Mouse (Mus musculus): Measurements from ENCODE around the gene Arhgap9. TPM values are rescaled to one million over a fixed set of nuclear protein-coding genes. Genes with fewer than 3 reads are reported as not detected.
"Not testable (repeated sequence)": the region's sequence is repeated elsewhere in the genome, so short reads cannot be mapped to it uniquely, and the experiment has no call there.

Arhgap9 gene
- polyA plus RNA-seq, 1 experiment: 11.2 TPM

GRCm38 (mm10) chr10:127310523-127311475, 11.0 kb upstream of the Arhgap9 start:
- Histone ChIP-seq H3K36me3 (ENCODE audit: control insufficient read depth, insufficient read depth, low read length) (peaks cover 25% of the 10 kb centered on the region), H3K27ac (ENCODE audit: insufficient read depth, low read depth, low read length) (peak overlapping the region; percentile 57; the same call in 1 of the 2 replicates), H3K27me3 (ENCODE audit: control insufficient read depth, insufficient read depth, low read length) (no peaks in the 10 kb centered on the region), H3K4me3 (ENCODE audit: low read depth, low read length) (peak overlapping the region; percentile 78), H3K4me1 (ENCODE audit: control insufficient read depth, insufficient read depth, insufficient read length, low read length) (no peaks in the 10 kb centered on the region)
- TF ChIP-seq CTCF (IDR thresholded peaks at IDR 0.05; ENCODE audit: extremely low read depth, insufficient read length, insufficient replicate concordance, low read depth, low read length) (no peak), POLR2A (IDR thresholded peaks at IDR 0.05; ENCODE audit: low read depth, low read length) (no peak)
- WGBS: 20% methylated on average over 23 of the region's 23 CpGs

- under 1% methylated on average over 65 of the region's 65 CpGs for WGBS
- TF ChIP-seq POLR2A (IDR thresholded peaks at IDR 0.05; ENCODE audit: low read depth, low read length) (peak; percentile 62; the same call in 1 of the 2 replicates), CTCF (IDR thresholded peaks at IDR 0.05; ENCODE audit: extremely low read depth, insufficient read length, insufficient replicate concordance, low read depth, low read length) (no peak)
- no peaks in the 10 kb centered on the region for H3K4me1 ChIP-seq (ENCODE audit: control insufficient read depth, insufficient read depth, insufficient read length, low read length)
- no peaks in the 10 kb centered on the region for H3K27me3 ChIP-seq (ENCODE audit: control insufficient read depth, insufficient read depth, low read length)
- H3K4me3 ChIP-seq (ENCODE audit: low read depth, low read length): peak within 1 kb of the TSS; percentile 78
- peak within 1 kb of the TSS; percentile 70 for H3K27ac ChIP-seq (ENCODE audit: insufficient read depth, low read depth, low read length)
- peaks cover 17% of the 10 kb centered on the region for H3K36me3 ChIP-seq (ENCODE audit: control insufficient read depth, insufficient read depth, low read length)
Measured at GRCm38 (mm10) chr10:127311476-127312355, 10.0 kb upstream of the Arhgap9 start, which contains the start of gene Mars. TSS of gene Mars (minus strand) at chr10:127311786.

DNA sequence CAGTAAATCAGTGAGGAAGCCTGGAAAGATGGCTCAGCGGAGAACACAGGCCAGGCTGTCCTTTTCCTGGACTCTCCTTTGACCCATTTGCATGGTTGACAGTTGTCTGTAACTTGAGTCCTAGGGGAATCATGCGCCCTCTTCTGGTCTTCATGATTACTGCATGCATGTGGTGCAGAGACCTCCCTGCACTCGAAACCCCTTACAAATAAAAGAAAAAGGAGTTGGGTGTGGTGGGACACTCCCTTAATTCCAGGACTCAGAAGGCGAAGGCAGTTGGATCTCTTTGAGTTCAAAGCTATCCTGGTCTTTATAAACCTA, 9.4 kb upstream of the Arhgap9 start:
- TF ChIP-seq POLR2A (IDR thresholded peaks at IDR 0.05; ENCODE audit: low read depth, low read length): no peak; the same call in 1 of the 2 replicates
- peak; percentile 74; the same call in 1 of the 2 replicates for TF ChIP-seq CTCF (IDR thresholded peaks at IDR 0.05; ENCODE audit: extremely low read depth, insufficient read length, insufficient replicate concordance, low read depth, low read length)
- no peaks in the 10 kb centered on the region for H3K27me3 ChIP-seq (ENCODE audit: control insufficient read depth, insufficient read depth, low read length)
- H3K27ac ChIP-seq (ENCODE audit: insufficient read depth, low read depth, low read length): peak overlapping the region; percentile 70
- H3K4me3 ChIP-seq (ENCODE audit: low read depth, low read length): peak overlapping the region; percentile 78
- peaks cover 14% of the 10 kb centered on the region for H3K36me3 ChIP-seq (ENCODE audit: control insufficient read depth, insufficient read depth, low read length)
- no peaks in the 10 kb centered on the region for H3K4me1 ChIP-seq (ENCODE audit: control insufficient read depth, insufficient read depth, insufficient read length, low read length)
- 0% methylated on average over 4 of the region's 4 CpGs for WGBS

GRCm38 (mm10) chr10:127312858-127313257, 8.9 kb upstream of the Arhgap9 start:
- Histone ChIP-seq H3K36me3 (ENCODE audit: control insufficient read depth, insufficient read depth, low read length) (peaks cover 10% of the 10 kb centered on the region), H3K27me3 (ENCODE audit: control insufficient read depth, insufficient read depth, low read length) (no peaks in the 10 kb centered on the region), H3K4me3 (ENCODE audit: low read depth, low read length) (no peak overlapping the region), H3K4me1 (ENCODE audit: control insufficient read depth, insufficient read depth, insufficient read length, low read length) (no peaks in the 10 kb centered on the region), H3K27ac (ENCODE audit: insufficient read depth, low read depth, low read length) (no peak overlapping the region)
- TF ChIP-seq CTCF (IDR thresholded peaks at IDR 0.05; ENCODE audit: extremely low read depth, insufficient read length, insufficient replicate concordance, low read depth, low read length): no peak
- no peak for TF ChIP-seq POLR2A (IDR thresholded peaks at IDR 0.05; ENCODE audit: low read depth, low read length)
- WGBS: 35% methylated on average over 4 of the region's 4 CpGs

DNA sequence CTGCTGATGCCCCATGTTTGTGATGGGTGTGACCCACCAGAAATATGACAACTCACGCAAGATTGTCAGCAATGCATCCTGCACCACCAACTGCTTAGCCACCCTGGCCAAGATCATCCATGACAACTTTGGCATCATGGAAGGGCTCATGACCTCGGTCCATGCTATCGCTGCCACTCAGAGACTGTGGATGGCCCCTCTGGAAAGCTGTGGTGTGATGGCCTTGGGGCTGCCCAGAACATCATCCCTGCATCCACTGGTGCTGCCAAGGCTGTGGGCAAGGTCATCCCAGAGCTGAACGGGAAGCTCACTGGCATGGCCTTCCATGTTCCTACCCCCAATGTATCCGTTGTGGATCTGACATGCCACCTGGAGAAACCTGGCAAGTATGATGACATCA, 8.2 kb upstream of the Arhgap9 start:
- not testable (repeated sequence) for H3K27me3 ChIP-seq (ENCODE audit: control insufficient read depth, insufficient read depth, low read length); H3K36me3 ChIP-seq (ENCODE audit: control insufficient read depth, insufficient read depth, low read length); H3K4me1 ChIP-seq (ENCODE audit: control insufficient read depth, insufficient read depth, insufficient read length, low read length)

DNA sequence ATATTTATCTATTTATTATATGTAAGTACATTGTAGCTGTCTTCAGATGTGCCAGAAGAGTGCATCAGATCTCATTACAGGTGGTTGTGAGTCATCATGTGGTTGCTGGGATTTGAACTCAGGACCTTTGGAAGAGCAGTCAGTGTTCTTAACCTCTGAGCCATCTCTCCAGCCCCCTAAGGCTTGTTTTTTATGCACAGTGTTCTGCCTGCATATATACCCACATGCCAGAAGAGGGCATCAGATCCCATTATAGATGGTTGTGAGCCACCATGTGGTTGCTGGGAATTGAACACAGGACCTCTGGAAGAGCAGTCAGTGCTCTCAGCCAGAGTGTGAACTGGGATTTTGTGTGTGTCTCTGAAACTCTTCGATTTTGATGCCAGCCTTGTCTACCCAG, 6.8 kb upstream of the Arhgap9 start:
- H3K36me3 ChIP-seq (ENCODE audit: control insufficient read depth, insufficient read depth, low read length); H3K27me3 ChIP-seq (ENCODE audit: control insufficient read depth, insufficient read depth, low read length); H3K4me3 ChIP-seq (ENCODE audit: low read depth, low read length); H3K4me1 ChIP-seq (ENCODE audit: control insufficient read depth, insufficient read depth, insufficient read length, low read length); H3K27ac ChIP-seq (ENCODE audit: insufficient read depth, low read depth, low read length): not testable (repeated sequence)
- 71% methylated on average over 1 of the region's 1 CpGs for WGBS

More for the DNA sequence above, 8.2 kb upstream of the Arhgap9 start:
- WGBS: 91% methylated on average over 5 of the region's 5 CpGs
- H3K4me3 ChIP-seq (ENCODE audit: low read depth, low read length); H3K27ac ChIP-seq (ENCODE audit: insufficient read depth, low read depth, low read length): not testable (repeated sequence)

DNA sequence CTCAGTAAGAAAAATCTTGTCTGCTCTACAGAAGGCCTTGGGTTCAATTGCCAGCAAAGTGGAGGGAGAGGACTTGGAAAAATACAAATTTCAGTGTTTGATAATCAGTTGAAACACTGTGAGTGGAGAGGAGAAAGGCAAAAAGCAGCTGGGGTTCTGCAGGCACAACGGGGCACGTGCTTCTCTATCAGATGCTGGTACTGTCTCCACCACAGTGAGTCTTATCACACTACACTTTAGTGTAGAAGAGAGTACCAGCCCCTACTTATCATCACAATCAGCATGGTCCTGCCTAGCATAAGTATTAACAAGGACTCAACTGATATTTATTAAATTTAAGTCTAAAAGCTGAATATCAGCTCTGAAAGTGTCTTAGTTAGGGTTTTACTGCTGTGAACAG, 4.5 kb upstream of the Arhgap9 start:
- 76% methylated on average over 2 of the region's 2 CpGs for WGBS
- TF ChIP-seq CTCF (IDR thresholded peaks at IDR 0.05; ENCODE audit: extremely low read depth, insufficient read length, insufficient replicate concordance, low read depth, low read length): no peak
- no peak for TF ChIP-seq POLR2A (IDR thresholded peaks at IDR 0.05; ENCODE audit: low read depth, low read length)
- no peaks in the 10 kb centered on the region for H3K27me3 ChIP-seq (ENCODE audit: control insufficient read depth, insufficient read depth, low read length)
- H3K36me3 ChIP-seq (ENCODE audit: control insufficient read depth, insufficient read depth, low read length): no peaks in the 10 kb centered on the region
- no peak overlapping the region for H3K27ac ChIP-seq (ENCODE audit: insufficient read depth, low read depth, low read length)
- H3K4me3 ChIP-seq (ENCODE audit: low read depth, low read length): no peak overlapping the region
- no peaks in the 10 kb centered on the region for H3K4me1 ChIP-seq (ENCODE audit: control insufficient read depth, insufficient read depth, insufficient read length, low read length)

Data from small intestine, adult 2 months (tissue).